Mouse (Mus musculus) erythroblast, embryonic 14.5 days (primary cell): Measurements from ENCODE around the gene Snai1.

Experiments
- GATA1 ChIP-seq: IDR thresholded peaks from 2 replicates; pipeline ENCODE4 v1.6.1; 2012; ENCODE audit warnings: low read length, inconsistent platforms, mixed read lengths
- TAL1 ChIP-seq: IDR thresholded peaks from 3 replicates; pipeline ENCODE4 v1.6.1; 2012; ENCODE audit warnings: low read length, inconsistent platforms, mixed read lengths

DNA sequence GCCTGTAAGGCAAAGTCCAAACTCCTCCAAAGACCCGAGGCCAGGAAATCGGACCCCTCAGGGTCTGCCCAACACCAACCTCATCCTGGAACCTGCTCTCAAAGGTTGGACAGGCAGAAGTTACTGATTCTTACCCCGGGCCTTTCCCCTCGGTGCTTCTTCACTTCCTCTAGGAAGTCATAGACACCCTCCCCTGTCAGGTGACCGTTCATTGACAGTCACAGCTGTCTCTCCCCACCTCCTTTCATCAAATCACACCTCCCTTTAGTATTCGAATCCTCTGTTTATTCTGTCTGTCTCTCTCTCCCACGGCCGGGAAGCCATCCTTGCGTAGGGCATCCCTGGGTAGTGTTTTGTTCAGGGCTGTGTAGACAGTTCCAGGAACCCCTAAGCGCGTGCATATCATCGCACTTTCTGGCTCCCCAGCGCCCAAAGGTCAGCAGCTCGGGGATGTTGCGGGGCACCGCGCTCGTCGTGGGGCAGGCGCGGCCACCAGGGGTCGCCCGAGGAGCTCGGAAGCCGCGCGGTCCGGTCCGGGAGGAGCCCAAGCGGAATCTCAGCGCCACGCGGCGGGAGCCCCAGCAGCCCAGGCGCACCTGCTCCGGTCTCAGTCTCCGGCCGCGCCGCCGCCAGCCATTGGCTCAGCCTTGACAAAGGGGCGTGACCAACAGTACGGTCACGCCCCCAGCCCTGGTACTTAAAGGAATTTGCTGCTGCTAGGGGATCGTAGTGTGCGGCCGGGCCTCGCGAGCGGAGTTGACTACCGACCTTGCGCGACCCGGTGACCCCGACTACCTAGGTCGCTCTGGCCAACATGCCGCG lies at the start of gene Snai1:
- no peak for TF ChIP-seq GATA1
- no peak for TF ChIP-seq TAL1
